Mouse (Mus musculus) right cerebral cortex, postnatal 10 days (tissue): ENCODE data around the gene Derl3.
"Not testable (repeated sequence)": the region's sequence is repeated elsewhere in the genome, so short reads cannot be mapped to it uniquely, and the experiment has no call there.

Experiments
- DNase-seq, 2 experiments: peaks; one replicate each; pipeline ENCODE4 v3.0.0; 2021; ENCODE audit warnings: low spot score in 2 of 2

Gene Derl3

GRCm38 (mm10) chr10:75893089-75893750 lies at the start of gene Derl3:
TSS of gene Derl3 (plus strand) at chr10:75893413.
- peak; percentile 98 to 99 for DNase-seq

DNA sequence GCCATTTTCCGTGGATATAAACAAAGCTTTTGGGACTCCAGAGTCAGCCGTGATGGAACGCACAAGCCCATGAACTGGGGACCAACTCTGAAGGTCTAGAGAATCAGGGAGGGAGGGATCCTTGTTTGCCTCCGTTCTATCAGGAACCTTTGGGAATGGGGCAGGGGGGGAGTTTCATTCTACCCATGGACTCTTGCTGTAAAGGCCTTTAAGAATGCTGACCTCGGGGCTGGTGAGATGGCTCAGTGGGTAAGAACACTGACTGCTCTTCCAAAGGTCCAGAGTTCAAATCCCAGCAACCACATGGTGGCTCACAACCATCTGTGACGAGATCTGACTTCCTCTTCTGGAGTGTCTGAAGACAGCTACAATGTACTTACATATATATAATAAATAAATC lies 49.3 kb upstream of the Derl3 start:
- DNase-seq, result not testable (repeated sequence)

DNA sequence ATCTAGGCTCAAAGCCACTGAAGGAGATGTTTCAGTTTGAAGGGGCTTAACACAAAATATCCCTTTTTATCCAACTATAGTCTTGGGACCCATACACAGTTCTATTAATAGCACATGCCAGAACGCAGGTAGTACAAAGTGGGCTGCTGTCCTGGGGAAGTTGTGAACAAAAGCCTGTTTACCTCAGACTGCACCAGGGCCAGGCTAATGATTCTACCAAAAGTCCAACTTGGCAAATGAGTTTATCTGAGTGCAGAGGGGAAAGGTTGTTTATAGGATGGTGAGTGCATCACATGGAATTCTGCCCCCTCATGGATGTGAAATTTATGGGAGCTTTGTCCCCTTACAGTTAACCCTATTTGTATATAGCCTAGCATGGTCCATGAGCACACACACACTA lies 48.4 kb upstream of the Derl3 start:
- DNase-seq, result no peak

GRCm38 (mm10) chr10:75845306-75845930 lies 47.8 kb upstream of the Derl3 start:
- no peak for DNase-seq

DNA sequence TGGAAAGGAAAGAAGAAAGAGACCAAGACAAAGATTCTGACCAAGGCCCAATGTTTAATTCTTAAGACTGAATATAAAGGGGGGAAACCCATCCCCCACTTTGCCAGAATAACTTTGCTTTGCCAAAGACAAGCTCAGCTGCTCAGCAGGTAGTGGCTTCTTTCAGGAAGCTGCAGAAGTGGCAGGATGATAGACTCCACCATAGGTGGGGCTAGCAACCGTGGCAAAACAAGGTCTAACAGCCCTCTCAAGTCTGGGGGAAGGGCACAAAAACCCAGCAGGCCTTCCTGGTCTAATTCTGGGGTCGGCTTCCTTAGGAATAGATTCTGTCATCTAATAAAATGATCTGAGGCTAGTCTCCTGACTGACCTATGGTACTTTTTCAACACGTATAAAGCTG lies 44.8 kb upstream of the Derl3 start:
- DNase-seq, result no peak

DNA sequence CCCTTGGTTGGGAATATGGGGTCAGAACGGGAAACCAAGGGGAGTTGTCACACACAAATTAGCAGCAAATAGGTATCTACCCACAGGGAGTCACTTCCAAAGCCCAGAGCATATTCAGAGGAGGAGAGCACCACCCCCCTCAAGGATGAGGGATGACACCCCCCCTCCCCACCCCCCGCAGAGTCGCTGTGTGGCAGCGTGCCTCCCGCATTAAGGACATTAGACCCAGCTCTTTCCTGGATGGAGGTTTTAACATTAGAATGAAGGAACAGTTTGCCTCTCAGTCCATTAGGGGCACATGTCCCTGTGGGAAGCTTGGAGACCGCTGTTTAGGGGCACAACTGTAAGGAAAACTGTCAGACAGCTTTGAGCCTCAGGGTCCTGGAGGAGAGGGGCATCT lies 42.1 kb upstream of the Derl3 start:
- no peak for DNase-seq

DNA sequence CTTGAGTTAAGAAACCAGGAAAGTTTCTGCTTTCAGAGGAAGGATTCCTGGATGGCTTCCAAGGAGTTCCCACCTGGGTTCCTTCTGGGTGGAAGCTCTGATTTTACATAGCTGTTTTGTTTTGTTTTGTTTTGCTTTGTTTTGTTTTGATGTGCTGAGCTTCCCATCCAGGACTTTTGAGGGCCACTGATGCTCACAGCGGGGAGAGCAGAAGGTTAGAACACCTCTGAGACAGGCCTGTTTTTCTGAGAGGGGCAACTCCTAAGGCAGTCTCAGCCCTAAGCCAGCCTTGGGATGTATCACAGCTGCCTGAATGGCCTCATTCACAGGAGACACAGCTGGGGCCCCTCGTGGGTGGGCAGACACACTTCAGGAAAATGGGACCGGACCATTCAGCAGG lies 41.5 kb upstream of the Derl3 start:
- no peak for DNase-seq

GRCm38 (mm10) chr10:75852539-75853125 lies 40.6 kb upstream of the Derl3 start:
- DNase-seq, result no peak

GRCm38 (mm10) chr10:75853452-75853851 lies 39.8 kb upstream of the Derl3 start:
- DNase-seq, result peak; percentile 83 to 90

DNA sequence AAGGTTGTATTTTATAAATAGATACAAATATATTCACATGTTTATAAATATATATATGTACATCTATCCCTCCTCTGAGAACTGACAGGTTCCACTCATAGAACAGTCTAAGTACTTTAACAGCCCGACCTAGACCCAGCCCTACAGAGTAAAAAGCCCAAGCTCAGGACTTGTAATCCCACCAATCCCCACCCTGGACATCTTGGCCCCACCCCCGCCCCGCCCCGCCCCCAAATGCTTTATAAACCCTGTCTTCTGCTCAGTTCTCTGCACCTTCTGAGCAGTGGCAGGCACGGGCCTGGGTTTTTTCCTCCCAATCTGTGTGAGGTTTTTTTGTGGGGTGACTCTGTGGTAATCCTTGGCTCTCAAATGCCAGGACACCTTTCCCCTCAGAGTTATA lies 39.1 kb upstream of the Derl3 start:
- no peak for DNase-seq

DNA sequence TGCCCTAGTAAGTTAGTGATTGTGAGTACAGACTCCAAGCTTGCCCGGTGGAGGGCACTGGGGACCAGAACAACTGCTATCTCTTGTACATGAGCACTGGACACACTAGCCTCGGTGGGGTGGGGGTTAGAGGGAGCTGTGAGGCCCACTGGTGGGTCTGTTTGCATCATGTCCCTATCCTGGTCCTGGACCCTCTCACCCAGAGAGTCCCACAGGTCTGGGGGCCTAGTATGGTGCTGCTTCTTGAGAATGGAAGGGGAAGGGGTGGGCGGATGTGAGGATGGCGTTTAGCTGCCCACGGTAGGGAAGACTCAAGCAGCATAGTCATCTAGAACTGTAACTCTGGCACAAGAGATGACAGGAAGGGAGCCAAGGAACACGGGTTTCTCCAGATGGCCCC lies 38.4 kb upstream of the Derl3 start:
- no peak for DNase-seq

GRCm38 (mm10) chr10:75855416-75855981 lies 37.7 kb upstream of the Derl3 start:
- DNase-seq, result no peak

DNA sequence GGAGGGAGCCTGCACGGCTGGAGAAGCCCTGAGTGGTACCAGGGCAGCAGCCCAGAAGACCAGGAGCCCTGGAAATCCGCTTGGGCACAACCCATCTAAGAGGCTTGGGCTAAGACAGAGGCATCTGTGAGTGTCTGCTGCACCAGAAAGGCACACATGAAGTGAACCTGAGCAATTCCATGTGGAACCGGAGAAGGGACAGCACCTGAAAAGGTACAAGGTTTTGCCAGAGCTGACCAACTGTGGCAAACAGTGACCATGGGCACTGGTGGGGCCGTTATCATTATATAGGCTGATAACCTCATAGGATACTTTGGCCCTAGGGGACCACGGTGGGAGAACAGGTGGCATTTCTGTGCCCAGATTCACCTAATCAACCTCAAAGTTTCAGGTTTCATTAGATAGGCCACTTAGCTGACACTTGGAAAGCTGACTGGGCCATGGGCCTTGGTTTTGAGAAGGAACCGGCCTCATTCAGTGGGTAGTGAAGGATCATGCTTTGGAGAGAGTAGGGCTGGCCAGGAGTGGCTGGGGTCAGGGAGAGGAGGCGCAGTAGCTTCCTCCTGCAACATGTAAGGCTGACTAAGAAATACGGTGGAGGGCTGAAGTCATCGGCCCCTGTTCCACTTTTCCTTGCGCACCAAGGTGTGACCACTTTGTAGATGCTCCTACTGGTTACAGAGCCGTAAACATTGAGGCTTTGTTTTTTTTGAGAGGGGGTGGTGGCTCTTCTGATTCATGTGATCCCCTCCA lies 36.9 kb upstream of the Derl3 start:
- DNase-seq, result no peak

GRCm38 (mm10) chr10:75856976-75857375 lies 36.2 kb upstream of the Derl3 start:
- no peak for DNase-seq

GRCm38 (mm10) chr10:75857598-75857997 lies 35.6 kb upstream of the Derl3 start:
- DNase-seq, result no peak

- peak; percentile 59 to 74 for DNase-seq
These were observed 34.0 kb upstream of the Derl3 start for GRCm38 (mm10) chr10:75859107-75859746.

GRCm38 (mm10) chr10:75859786-75860470 lies 33.3 kb upstream of the Derl3 start, which contains the start of gene Mif:
TSS of gene Mif (minus strand) at chr10:75860240.
- peak; percentile 88 to 89 for DNase-seq

DNA sequence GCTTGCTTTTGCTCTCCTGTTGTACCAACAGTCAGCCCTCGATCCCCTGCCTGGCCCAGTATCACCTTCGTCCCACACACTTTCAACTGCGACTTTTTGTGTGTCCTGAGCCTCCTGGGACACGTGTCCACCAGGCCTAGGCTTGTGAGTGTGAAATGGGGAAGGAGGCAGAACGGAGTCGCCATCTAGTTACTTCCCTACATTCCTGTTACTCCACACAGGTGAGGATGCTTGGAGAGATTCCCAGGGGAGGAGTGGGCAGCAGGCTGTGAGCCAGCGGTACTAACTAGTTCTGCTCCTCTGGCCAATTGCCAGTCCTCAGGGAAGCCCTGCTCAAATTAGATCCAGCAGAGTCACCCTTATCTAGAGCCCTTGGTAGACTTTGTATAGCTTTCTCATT lies 32.5 kb upstream of the Derl3 start:
- peak; percentile 56 to 60 for DNase-seq

DNA sequence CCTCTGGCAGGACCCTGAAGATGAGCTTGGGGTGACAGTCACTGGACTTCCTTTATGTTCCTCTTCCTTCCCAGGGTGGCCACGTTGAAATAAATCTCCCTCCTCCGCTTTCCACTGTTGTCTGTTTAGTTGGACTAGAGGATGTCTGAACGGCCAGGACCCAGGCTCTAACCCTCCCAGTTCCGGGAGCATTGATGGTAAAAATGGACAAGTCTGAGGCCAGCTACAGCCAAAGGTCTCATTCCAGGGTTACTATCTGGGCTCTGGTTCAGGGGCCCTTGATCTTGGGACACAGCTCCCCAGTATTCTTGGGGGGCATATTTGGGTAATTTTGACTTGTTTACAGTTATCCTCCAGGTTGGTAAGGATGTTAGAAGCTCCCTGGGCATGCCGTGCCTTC lies 31.6 kb upstream of the Derl3 start:
- DNase-seq, result no peak

DNA sequence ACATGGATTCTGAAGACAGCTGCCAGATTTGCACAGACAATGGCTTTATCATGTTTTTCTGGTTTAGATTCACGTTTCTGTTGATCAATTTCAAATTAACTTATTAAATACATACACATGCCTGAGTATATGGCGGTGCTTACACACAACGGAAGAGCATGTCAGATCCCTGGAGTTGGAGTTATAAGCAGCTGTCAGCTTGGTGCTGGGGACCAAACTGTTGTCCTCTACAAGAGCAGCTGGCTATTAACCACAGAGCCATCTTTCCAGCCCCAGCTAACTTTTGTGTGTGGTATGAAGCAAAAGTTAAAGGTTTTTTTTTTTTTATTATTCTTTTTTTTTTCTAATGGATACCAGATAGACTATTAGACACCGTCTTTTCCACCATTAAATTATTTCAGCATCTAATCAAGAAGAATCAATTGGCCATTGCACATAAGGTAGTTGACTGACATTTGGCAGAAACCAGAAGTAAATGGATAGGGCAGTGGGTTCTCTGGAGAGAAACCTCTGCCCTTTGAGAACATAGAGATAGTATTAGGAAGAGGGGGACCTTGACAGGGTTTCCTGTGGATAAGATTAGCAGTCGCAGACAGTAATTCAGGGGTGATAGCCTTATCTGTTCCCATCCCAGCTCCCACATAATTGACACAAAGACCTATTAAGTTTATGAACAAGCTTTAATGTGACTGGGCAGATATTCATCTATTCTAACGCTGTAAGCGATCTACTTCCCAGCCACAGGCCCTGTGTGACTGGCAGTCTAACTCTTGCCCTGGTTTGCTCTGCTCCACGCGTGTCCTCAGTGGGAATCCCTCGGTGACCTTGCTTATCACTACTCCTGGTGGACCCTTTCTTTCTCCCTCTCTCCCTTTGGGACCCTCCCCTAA lies 20.9 kb upstream of the Derl3 start:
- DNase-seq, result no peak
